Mouse (Mus musculus) urinary bladder, postnatal 36 days (tissue): ENCODE results near the gene Apoa2.

ENCODE experiments used
- DNase-seq, 2 experiments: peaks; one replicate each; pipeline ENCODE4 v3.0.0; 2022; ENCODE audit warnings: low spot score in 2 of 2, mixed read lengths in 1 of 2

Gene Apoa2

DNA sequence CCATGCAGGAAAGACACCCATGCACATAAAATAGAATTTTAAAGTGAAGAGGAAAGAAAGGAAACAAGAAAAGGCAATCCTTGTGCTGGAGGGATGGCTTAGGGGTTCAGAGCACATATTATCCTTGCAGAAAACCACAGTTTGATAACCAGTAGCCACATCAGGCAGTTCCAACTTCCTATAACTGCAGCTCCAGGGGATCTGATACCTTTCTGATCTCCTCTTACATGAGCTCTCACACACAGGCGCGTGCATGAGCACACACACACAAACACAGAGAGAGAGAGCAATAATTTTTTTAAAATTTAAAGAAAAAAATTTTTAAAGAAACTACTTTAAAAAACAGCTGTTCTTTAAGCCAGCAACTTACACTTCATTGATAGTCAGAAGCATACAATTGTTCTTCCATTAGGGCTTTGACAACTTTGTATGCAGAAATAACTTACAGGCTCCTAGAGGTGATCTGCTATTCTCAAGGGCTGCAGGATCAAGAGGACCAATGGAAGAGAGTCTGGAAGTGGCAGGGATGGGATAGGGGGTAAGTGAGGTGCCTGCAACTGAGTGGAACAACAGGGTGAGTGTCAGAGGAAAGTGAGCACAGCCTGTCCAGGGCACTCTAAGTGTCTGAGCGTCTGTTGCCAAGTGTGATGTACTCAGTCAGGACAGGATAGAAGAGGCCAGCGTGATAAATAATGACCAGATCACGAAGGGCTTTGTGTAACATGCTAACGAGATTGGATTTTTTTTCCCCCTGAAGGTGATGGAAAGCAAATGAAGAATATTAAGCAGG, 19.0 kb upstream of the Apoa2 start:
- no peak for DNase-seq

DNA sequence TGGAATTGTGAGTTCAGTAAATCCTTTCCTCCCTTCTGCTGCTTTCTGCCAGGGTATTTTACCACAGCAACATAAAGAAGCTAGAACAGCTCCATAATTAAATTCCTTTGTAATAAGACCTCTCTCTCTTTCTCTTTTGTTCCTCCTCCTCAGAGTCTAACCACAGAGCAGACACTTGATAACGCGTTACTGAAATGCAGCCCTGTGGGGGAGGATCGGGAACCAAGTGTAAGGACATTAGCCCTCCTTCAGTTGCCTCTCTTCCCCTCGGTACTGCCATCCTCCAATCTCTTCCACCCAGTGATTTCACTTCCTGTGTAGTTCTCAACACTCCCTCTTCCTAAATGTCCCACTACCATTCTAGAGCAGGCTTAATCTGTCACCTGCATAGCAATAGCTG, 15.4 kb upstream of the Apoa2 start:
- DNase-seq, result no peak

DNA sequence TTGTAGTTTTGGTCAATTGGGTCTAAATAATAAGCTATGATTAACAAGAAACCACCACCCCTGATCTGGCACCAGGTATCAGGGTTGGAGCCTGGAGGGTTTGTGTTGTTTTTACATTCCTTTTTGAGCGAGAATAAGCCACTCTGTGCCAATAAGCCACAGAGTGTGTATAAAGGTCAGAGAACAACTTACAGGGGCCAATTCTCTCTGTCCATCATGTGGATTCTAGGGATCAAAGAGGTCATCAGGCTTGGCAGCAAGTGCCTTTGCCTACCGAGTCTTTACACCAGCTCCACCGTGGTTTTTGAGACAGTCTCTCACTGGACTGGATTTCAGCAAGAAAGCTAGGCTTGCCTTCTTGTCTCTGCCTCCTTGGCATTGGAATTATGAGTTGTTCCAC, 12.0 kb upstream of the Apoa2 start:
- no peak for DNase-seq

DNA sequence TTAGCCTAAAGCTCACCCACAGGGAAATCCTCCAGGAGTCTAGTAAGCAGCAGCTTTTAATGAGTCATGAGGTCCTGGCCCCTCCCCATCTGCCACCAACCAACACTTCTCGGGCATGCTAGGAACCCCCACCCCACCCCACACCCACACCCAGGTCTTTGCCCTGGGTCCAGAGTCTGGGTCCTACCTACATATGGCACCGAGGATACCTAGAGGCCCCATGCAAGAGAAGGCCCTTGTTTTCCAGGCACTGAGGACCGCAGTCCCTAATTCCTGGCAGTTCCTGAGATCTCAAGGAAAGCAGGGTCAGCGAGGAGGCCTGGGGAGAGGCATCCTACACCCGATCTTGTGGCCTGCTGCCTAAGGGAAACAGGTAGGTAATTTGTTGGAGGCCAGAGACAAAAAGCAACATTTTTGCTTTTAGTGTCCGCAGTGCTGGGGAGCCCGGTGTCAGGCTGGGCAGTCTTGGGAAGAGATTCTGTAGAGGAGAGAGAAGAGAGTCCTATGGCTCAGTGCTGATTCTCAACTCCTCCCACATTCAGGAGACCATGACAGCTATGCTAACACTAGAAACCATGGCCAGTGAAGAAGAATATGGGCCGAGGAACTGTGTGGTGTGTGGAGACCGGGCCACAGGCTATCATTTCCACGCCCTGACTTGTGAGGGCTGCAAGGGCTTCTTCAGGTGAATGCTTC, 10.9 kb upstream of the Apoa2 start, which contains the start of gene Nr1i3:
Gene Nr1i3, plus strand, starts transcription at position 170 of the 696 bp plus-strand sequence.
- no peak for DNase-seq

DNA sequence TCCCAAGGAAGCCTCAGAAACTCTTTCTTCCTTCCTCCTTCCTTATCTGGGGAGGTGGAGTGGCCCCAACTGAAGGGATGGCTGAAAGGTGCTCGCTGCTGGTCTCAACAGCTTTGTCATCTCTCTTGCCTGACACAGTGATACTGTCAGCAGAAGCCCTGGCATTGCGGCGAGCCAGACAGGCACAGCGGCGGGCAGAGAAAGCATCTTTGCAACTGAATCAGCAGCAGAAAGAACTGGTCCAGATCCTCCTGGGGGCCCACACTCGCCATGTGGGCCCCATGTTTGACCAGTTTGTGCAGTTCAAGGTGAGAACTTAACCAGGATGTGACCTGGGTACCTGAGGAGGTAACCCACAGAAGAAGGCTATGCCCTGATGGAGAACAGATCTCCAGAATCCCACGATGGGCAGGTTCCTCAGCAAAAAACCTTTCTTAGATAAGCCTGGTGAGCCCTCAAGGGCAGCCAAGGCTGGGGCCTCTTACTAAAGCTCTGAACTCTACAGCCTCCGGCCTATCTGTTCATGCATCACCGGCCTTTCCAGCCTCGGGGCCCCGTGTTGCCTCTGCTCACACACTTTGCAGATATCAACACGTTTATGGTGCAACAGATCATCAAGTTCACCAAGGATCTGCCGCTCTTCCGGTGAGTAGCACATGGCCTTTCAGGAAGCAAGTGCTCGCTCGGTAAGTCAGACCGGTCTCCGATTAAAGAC, 8.5 kb upstream of the Apoa2 start:
- DNase-seq, result no peak

DNA sequence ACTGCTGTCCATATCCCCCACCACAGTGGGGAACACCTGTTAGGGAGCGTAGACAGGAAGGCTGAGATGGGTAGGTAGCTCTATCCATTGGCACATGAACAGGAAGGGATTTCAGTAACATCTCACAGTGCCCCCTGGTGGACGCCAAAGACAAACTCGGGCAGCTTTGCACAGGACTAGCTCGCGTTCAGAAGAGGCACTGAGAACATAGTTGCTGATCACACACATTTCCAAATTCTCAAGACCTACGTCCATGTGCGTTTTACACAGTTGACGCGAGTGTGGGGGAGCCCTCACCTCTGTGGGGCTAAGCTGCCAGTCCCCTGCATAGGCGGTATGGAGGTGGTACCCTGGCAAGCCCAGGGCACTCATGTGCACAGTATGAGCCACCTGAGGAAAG, 4.0 kb upstream of the Apoa2 start:
- DNase-seq, result peak; percentile 81 to 85

DNA sequence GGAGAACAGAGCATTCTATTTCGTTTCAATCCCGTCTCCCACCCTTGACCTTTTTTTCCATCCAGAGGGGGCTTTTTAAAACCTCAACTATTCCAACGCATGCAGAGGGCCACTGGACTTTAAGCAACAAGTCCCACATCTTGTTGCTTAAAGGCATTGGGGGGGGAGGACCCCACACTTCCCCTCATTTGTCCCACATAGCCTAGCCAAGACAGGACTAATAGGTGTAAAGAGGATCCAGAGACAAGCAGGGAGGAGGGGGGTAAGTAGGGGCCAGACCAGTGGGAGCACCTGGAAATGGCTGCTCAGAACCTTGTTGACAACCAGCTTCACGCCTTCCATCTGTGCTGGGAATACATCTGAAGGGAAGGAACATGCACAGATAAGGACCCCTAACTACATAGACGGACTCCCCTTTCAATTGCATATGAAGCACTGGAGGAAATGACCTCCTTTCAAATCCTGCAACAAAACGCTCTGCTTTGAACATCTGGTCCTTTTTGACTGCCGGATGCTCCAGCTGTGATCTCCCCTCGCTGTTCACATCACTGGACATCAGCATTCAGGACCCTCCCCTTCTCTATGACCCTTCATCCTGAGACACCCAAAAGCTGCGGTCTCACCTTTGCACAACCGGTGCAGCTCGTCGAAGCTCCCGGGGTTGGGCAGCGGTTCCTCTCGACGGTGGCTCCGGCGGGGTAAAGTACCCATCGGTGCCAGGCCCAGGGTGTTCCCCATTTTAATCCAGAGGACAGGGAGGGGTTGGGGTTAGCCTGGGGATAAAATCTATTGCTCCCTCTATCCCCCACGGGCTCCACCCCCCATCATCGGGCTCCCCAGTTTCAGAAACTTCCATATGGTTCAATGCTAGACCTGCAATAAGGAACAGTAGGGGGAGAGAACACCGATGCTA, 3.3 kb upstream of the Apoa2 start:
- no peak for DNase-seq

DNA sequence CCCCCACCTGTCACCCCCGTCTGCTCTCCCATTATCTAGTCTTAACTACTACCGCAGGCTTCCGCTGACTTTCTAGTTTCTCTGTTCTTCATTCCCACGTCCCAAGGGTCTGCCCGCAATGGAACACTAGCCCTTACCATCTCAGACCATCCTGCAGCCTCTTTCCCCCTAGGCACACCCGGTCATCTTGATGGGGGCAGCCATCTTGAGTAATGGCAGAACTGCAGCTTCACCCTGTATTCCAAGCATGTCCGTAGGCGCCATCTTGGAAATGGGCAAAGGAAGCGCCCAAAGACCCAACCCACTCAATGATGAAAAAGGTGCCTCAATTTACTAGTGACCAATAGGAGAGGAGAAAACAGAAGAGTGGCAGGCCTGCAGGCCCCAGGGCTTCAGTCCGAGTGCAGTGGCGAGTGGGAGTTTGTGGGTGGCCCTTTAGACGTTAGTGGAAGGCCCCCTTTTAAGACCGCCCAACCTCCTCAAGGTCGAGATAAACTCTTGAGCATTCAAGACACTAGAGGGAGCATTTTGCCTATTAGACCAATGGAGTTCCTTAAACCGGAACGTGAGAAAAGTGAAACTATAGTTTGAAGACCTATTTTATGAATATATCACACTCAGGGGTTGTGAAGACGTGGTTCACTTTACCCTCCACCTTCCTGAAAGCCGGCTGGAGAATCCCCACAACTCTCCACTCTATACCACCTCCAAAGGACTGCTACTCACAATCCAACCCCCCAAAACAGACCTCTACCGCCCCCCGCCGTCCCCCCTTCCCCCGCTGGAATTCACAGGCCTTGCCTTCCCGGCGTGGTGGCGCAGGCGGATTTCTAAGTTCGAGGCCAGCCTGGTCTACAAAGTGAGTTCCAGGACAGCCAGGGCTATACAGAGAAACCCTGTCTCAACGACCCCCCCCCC, 2.4 kb upstream of the Apoa2 start, which contains the start of gene Tomm40l:
Gene Tomm40l, minus strand, starts transcription at position 277 of the 918 bp plus-strand sequence.
- DNase-seq, result peak; percentile 84 to 94

DNA sequence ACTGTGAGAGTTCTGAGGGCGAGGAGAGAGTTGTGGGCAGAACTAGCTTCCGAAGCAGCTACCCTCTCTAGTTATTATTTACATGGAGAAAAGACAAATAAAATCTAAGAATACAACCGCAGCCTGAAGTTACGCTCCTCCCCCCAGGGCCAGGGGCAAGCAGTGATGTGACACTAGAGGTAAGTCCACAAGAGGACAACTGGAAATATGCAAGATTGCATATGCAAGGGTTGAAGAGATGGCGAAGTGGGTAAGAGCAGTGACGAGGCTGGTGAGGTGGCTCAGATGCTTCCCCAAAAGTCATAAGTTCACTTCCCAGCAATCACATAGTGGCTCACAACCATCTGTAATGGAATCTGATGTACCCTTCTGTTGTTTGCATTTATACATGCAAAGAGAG, 1.7 kb upstream of the Apoa2 start:
- no peak for DNase-seq

DNA sequence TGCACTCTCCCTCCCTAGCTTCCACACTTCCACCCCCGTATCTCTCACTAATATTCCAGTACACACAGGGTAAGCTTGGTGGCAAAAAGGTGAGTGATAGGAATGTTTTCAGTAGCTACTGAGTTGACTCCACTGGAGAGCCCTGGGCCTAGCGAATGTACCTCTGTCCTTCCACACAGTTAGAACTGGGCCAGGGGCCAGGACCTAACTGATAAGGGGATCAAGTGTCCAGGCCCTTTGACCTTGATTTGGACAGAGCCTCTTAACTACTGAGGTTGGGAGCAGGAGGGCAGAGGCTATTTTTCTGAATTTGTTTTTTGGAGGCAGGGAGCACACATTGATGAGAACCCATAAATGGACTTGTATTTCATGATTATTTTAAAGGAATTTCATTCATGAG, 1.1 kb upstream of the Apoa2 start:
- DNase-seq, result no peak

DNA sequence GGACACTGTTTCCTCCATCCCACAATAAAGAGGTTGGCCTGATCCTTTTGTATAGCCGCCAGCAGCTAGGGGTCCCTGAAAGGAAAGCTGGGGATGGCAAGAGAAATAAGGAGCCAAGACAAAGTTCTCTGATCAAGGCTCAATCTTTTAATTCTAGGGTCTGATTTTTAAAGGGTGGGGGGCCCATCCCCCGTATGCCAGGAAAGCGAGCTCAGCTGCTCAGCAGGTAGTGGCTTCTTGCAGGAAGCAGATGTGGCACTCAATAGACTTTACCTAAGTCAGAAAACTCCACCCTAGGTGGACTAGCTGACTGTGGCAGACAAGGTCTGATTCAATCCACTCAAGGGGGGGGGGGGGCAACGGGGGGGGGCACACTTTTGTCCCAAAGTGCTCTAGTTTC, 1.9 kb downstream of the Apoa2 start:
- DNase-seq, result no peak

DNA sequence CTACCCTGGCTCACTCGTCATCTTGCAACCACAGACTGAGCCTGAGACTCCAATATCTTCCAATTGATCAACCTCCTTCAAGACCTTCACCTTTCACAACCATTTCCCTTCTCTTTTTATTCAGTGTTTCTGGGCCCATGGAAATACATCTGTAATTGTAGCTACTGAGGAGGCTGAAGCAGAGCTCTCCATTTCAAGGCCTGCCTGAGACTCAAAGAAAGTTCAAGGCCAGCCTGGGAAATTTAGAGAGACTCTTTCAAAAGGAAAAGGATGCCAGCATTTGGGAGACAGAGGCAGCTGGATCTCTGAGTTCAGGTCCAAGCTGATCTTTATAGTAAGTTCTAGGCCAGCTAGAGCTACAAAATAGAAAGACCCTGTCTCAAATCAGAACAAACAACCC, 3.0 kb downstream of the Apoa2 start:
- no peak for DNase-seq

DNA sequence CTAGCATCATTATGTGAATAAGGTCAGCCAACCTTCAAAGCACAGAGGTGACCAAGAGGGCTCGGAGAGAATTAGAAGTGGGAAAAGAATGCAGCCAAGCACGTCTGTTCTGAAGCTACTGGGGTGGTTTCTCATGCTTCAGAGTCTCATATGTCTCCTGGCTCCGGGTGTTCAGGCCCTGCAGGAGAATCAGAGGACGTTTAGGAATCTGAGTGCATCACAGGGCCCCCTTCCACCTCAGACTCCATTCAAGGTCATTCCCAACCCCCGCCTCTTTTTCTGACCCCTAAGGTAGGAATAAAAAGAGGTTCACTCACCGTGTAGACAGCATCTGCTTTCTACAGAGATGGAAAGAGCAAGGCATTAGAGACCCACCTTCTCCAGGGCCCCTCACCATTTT, 4.9 kb downstream of the Apoa2 start:
- DNase-seq, result no peak

DNA sequence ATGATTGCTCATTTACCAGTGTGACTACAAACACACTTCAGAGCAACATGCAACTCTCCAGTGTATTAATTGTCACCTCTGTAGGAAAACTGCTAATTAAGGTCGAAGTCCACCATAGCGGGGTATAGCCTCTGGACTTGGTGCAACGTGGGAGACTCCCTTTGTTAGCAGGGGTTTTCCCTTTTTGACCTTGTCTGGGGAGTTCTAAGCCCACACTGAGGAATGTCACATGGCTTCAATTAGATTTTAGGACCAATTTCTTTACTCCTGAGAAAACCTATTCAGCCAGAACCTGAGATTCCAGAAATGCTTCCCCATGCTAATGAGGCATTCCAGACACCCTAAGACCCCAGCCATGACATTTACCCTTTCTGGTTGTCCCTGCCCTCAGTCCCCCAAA, 5.4 kb downstream of the Apoa2 start:
- DNase-seq, result no peak

DNA sequence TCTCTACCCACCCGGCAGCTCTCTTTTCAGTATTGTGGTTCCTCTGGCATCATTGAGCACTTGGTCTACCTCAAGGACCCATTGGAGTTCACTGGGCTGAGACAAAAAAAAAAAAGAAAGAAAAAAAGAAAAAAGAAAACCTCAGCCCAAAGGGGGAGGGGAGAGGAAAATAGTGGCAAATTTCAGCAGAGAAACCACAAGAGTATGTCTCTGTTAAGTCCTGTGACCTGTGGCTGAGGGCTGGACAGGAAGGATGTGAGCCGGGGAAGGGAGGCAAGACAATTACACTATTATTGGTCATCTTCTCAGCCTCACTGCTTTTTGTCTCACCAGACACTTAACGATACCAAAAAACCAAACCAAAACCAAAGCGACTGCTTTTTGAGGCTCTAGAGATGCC, 7.0 kb downstream of the Apoa2 start:
- DNase-seq, result no peak

DNA sequence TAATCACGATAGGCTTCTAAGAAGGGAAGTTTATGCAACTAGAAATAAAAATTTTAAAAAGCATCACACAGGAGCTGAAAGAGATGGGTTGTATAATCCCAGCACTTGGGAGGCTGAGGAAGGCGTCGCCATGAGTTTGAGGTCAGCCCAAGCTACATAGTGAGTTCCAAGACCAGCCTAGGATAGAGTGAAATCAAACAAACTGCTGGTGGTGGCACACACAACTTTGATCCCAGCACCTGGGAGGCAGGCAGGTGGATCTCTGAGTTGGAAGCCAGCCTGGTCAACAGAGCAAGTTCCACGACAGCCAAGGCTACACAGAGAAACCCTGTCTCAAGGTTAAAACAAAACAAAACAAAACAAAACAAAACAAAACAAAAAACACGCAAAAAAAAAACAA, 7.5 kb downstream of the Apoa2 start:
- DNase-seq, result no peak

DNA sequence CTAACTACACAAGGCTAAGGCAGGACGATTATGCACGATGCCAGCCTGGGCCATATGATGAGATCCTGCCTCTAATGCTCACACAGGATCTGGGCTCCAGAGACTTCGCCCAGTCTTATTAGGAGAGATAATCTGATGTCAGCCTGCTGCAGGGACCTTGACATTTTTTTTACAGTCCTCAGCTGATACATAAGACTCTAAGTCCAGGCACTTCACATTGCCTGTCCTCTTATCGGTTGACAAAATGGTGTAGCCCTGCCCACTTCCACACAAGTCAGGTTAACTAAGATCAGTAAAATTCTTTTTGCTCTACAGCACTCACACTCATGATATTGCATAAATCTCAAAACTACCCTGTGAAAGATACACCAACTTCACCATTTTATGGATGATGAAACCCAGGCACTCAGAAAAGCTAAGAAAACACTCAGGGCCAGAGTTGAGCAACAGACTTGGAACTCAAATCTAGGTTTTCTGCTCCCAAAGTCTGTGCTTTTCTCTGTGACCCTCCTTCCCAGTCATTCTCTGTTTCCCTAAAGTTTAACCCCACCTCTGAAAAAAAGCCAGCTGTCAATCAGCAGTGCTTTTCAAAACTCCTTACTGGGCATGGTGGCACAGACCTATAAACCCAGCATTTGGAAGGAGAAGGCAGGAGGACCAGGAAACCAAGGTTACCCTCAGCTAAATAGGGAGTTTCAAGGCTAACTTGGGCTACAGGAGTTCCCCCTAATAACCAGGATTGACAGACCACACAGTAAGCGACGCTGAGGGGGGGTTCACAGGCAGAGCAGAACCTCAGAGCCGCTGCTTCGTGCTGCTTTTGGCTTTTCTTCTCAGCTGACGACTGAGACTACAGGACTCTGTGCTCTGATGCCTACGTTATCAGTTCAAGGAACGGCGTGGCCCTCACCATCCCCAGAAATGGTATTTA, 8.2 kb downstream of the Apoa2 start:
- DNase-seq, result no peak

DNA sequence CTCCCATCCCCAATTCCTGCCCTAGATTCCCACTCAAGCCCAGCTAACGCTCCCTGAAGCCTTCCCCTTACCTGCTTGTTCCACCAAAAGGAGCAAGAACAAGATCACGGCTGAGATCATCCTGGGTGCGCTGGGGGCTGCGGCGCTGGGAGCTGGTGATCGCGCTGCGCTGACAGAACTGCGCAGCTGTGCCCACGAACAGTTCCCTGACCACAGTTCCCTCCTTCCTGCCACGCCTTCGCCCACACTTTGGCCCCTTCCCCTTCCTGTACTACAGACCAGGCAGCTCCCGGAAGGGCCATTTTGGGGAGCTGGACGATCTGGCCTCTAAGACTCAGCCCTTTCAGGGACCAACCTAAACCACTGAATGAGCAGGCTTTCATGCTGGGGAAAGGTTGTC, 9.3 kb downstream of the Apoa2 start, which contains the start of gene Fcer1g:
Gene Fcer1g, minus strand, starts transcription at position 240 of the 400 bp plus-strand sequence.
- no peak for DNase-seq

DNA sequence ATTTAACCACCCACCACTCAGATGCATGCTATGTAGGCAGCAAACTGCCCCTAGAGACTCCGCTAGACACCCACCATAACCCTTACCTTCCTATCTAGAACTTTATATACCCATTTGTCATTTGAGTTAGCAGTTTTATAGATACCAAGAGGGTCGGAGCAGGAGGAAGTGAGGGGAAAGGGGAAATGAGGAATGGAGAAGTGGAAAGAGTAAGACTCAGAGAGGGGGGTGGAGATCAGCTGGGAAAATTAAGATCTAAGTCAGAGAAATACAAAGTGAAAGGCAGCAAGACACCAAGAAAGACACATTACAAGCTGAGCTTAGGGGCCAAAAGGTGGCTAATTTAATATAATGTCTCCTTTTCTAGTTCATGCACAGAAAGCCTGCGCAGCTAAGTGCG, 9.7 kb downstream of the Apoa2 start:
- no peak for DNase-seq
